Mouse (Mus musculus): Measurements from ENCODE around the gene Lrg1. TPM values are rescaled to one million over a fixed set of nuclear protein-coding genes. Genes with fewer than 3 reads are reported as not detected.
"Not testable (repeated sequence)": the region's sequence is repeated elsewhere in the genome, so short reads cannot be mapped to it uniquely, and the experiment has no call there.

Gene Lrg1
- total RNA-seq, 2 experiments from 2014 or later = 1.1 to 1.4 TPM

DNA sequence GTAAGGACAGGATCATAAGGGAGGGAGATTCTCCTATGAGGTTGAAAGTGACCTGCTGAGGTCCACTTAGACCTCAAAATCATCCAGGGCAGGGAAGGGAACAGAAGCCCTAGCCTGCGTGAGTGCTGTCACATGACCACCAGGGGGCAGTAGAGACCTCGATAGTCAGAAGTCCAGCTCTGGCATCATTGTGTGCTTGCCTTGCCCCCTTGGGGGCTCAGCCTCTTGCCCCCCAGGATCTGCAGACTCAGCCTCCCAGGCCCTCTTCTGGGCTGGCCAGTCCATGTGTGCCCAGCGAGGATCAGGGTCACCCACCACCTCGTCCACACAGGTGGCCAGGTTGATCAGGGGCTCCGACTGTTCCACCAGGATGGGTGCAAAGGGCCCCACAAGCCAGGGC, 9.9 kb downstream of the Lrg1 start:
- DNase-seq (ENCODE audit: extremely low spot score in 1 of 2, low spot score in 1 of 2) = peak in 1 of 2 experiments; percentile 69

DNA sequence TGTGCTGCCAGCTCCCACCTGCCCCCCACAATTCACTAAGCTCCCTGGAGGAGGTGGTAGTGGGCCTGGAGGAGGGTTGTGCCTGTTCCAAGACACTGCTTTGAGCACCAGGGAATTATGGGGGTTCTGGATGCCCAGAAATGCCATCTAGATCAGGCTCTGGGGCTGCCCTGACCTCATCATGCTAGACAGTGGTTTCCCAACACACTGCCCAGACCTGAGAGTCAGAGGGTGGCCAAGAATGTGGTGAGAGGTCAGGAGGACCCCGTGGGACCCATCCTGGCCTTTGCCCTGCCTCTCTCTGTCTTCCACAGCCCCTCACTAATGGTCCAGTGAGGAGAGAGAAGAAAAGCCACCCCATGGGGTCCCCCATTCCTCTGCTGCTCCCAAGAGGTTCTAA, 10.8 kb downstream of the Lrg1 start:
- no peak for DNase-seq (ENCODE audit: extremely low spot score in 1 of 2, low spot score in 1 of 2)

DNA sequence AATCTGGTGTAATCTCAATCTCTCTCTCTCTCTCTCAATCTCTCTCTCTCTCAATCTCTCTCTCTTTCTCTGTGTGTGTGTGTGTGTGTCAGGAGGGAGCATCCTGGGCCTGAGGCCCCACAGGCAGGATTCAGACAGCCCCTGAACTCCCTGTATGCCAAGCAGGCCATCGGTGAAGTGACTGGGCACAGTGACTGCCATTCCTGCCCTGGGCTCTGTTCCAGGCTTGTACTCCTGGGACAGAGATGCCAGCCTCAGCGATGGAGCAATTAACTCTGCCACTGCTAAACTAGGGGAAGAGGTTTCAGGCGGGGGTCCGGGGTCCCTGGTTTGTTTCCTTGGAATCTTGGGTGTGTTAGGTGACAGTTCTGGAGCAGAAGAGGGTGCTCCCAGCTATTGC, 11.2 kb downstream of the Lrg1 start:
- DNase-seq (ENCODE audit: extremely low spot score in 1 of 2, low spot score in 1 of 2) = no peak

DNA sequence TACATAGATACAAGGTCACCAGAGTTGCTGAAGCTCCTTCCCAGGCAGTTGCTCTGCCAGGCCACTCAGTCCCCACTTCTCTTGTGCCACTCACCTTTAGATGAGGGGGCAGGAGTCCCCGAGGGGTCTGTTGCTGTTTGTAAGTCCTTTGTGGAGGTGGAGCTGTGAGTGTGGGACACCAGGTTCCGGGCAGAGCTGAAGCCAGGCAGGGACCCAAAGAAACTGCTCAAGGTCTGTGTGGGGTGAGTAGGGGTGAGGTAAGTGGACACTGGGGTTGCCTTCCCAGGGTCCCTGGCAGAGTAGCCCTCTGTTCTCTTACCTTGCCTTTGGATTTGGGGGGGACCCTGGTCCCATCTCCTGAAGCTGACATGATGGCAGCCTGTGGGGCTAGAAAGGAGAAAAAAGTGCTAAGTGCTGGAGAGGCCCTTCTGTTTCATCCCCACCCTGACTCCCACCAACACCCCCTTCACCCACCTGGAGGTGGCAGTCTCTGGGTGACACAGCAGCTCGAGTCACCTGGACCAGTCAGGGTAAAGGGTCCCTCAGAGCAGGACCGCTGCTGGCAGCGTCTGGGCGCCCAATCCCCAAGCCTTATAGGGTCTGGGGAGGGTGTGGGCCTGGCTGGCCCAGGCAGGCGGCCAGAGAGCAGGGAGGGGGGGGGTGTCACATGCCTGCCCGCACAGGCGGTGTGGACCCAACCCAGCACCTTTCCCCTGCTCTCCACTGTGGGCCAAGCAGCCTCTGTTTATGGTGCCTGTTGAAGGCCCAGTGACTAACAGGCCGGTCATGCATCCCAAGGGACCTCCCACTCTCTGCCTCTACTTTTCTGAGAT, 12.4 kb downstream of the Lrg1 start, which contains the start of gene Plin4:
Gene Plin4, minus strand, starts transcription at position 585 of the 833 bp plus-strand sequence.
- DNase-seq (ENCODE audit: extremely low spot score in 1 of 2, low spot score in 1 of 2) = no peak

DNA sequence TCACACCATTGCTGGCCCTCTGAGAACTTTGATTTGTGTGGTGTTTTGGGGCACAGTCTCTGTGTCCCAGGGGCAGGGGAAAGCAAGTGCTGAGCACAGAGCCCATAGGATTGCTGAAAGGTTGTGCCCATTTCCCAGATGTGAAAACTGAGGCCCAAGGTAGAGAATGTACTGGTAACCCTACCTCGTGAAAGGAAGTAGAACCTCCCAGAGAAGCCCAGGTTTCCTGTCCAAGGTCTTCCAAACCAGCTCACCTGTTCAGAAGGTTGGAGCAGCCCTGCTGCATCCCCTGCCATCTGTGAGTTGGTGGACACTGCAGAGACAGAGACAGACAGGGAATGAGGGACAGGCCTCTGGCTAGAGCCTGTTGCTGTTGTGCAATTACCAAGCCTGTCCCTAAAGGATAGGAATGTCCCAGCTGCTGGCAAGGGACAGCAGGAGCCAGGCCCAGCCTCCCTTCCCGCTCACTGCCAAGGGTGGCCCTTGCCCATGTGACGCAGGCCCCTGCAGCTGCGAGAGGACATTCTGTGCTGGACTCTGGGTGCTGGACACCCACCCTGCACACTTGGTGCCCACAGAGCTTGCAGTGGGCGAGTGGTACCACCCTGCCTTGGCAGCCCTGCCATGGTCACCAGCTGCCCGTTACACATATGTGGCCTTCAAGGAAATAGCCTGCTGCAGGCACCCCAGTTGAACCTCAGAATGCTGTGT, 13.3 kb downstream of the Lrg1 start:
- DNase-seq (ENCODE audit: extremely low spot score in 1 of 2, low spot score in 1 of 2) = no peak

DNA sequence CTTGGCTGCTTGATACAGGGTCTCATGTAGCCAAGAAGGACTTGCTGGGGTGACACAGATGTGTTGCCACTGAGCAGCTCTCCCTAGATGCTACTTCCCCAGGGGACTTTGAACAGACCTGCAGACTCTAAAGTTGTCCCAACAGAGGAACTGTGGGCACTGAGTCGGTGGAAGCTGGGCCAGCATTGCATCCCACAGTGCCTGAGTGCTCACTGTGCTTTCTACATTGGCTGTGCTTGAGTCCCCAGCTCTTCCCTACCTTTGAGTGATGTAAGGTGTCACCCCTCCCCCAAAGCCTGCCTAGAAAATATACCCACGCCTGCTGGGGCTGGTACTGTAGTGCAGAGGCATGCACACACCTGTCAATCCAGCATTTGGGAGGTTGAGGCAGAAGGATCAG, 14.1 kb downstream of the Lrg1 start:
- no peak for DNase-seq (ENCODE audit: extremely low spot score in 1 of 2, low spot score in 1 of 2)

DNA sequence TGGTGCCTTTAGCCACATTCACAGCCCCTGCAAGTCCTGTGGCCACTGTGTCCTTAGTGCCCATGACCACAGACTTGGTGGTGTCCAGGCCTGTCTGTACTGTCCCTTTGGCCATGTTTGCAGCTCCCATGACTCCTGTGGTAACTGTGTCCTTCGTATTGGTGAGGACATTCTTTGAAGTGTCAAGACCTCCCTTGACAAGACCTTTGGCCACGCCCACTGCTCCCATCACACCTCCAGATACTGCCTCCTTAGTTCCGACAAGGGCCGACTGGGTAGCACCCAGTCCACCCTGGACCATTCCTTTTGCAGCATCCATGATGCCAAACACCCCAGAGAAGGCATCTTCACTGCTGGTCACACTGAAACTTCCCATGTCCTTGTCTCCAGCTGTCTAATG, 14.8 kb downstream of the Lrg1 start:
- no peak for DNase-seq (ENCODE audit: extremely low spot score in 1 of 2, low spot score in 1 of 2)

DNA sequence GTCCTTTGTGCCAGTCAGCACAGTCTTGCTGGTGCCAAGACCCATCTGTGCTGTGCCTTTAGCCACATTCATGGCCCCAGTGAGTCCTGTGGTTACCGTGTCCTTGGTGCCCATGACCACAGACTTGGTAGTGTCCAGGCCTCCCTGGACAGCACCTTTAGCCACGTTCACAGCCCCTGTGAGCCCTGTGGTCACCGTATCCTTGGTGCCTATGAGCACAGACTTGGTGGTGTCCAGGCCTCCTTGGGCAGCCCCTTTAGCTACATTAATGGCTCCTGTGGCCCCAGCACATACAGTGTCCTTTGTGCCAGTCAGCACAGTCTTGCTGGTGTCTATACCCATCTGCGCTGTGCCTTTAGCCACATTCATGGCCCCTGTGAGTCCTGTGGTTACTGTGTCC, 15.4 kb downstream of the Lrg1 start:
- not testable (repeated sequence) for DNase-seq (ENCODE audit: extremely low spot score in 1 of 2, low spot score in 1 of 2)

DNA sequence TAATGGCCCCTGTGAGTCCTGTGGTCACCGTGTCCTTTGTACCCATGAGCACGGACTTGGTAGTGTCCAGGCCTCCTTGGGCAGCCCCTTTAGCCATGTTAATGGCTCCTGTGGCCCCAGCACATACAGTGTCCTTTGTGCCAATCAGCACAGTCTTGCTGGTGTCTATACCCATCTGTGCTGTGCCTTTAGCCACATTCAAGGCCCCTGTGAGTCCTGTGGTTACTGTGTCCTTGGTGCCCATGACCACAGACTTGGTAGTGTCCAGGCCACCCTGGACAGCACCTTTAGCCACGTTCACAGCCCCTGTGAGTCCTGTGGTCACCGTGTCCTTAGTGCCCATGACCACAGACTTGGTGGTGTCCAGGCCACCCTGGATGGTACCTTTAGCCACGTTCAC, 17.0 kb downstream of the Lrg1 start:
- not testable (repeated sequence) for DNase-seq (ENCODE audit: extremely low spot score in 1 of 2, low spot score in 1 of 2)

DNA sequence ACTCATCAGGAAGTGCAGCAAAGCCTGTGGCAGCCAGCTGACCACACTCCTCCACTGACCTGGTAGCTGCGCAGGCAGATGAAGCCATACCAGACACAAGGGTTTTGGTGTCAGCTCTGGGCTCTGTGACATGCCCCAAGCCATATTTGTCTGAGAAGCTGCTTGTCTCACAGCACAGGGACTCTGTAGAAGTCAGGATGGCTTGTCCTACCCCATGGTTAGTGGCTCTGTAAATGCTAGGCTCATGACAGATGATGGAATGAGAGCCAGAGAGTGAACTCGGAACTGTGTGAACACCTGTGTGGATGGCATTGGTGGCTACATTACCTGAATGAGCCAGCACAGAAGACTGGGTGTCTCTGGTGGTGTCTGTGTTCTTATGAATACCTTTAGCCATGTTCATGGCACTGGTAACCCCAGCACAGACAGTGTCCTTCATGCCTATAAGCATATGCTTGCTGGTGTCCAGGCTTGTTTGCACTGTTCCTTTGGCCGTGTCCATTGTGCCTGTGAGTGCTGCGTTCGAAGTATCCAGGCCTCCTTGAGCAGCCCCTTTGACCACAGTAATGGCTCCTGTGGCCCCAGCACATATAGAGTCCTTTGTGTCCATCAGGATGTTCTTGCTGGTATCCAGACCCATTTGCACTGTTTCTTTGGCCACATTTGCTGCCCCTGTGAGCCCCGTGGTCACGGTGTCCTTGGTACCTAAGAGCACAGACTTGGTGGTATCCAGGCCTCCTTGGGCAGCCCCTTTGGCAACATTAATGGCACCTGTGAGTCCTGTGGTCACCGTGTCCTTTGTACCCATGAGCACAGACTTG, 18.1 kb downstream of the Lrg1 start:
- no peak for DNase-seq (ENCODE audit: extremely low spot score in 1 of 2, low spot score in 1 of 2)

DNA sequence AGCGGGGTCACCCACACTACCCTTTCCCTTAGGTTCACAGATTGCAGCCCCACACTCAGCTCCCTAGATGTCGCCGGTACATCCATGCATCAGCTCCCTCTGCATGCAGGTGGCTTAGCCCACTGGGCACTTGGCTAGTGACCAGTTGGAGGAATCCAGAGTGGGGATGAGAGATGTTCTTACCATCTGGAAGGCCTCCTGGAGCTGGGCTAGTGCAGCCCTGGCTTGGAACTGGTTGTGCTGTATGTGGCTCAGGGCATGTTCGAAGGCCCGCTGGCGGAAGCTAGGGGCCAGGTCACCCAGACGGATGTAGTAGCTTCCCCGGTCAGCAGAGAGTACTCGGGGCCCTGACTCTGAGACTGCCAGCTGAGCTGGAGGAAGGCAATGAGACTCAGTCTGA, 18.9 kb downstream of the Lrg1 start:
- no peak for DNase-seq (ENCODE audit: extremely low spot score in 1 of 2, low spot score in 1 of 2)

DNA sequence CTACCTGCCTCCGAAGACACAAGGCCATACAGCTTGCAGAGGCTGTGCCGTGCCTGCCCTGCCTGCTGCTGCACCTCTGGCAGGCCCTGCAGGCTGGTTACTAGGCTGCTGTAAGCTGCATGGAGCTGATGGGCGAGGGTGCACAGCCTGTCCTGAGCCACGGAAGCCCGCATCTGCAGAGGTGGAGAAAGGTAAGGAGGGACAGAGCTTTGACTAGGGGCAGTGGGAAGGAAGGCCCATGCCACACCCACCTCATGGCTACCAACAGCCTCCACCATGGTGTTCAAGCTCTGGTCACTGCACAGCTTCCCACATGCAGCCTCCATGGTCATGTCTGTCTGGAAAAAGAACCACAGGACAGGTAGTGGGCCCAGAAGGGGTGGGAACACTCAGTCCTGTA, 19.6 kb downstream of the Lrg1 start:
- DNase-seq (ENCODE audit: extremely low spot score in 1 of 2, low spot score in 1 of 2) = no peak

DNA sequence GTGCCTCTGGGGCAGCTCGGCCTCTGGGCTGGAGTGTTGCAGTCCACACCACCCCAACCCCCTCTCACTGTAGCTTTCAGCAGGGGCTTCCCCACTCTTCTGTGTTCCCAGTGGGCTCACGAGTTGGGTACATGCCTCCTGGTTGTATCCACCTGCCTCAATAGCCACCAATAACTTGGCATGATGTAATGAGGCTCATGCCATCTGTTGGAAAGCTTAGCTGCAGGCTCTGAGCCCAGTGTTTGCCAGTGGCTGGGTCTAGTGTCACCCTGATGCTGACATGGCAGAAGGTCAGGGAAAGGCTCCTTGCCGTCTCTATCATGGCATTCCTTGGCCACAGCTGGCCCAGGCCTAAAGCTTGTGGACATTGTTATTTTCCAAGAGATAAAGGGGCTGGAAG, 21.0 kb downstream of the Lrg1 start:
- no peak for DNase-seq (ENCODE audit: extremely low spot score in 1 of 2, low spot score in 1 of 2)

DNA sequence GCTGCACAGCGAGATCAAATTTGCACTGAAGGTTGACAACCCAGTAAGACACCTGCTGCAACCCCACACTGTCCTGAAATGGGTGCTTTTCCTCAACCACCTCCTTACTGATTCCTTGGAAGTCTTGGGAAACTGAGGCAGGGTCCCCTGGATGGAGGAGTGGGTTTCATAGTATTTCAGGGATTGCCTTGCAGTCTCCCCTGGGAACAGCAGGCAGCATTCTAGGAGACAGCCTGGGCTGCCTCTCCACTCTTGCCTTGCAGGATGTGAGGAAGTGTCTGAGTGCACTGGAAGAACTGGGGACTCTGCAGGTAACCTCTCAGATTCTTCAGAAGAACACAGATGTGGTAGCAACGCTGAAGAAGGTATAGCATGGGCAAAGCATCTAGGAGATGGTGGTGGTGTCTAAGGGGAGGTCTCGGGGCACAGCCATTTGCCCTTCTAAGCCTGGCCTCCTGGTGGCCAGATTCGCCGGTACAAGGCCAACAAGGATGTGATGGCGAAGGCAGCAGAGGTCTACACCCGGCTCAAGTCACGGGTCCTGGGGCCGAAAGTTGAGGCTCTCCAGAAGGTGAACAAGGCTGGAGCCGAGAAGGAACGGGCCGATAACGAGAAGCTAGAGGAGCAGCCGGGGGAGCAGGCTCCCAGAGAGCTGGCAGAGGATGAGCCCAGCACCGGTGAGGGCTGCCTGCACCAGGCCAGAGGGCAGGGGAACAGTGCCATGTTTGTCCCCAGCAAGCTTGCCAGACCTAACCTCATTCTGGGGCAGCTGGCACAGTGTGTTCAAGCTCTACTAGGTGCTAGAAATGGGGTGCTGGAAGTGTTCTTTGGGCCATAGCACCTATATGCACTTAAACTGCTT, 22.9 kb downstream of the Lrg1 start:
- no peak for DNase-seq (ENCODE audit: extremely low spot score in 1 of 2, low spot score in 1 of 2)

DNA sequence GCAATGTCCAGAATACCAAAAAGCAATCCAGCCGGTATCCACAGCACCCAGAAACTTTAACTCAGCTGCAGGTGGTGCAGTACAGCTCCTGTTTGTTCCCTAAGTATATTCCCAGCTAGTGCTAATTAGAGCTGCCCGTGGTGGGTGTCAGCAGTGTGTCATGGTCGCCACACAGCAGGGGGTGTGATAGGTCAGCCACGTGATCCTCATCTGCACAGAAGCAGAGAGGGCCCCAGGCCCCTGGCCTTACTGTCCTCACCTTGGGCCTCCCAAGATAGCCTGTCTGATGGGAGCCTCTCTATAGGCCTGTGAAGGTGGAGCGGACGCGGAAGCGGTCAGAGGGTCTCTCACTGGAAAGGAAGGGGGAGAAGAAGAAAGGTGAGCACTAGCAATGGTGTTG, 23.6 kb downstream of the Lrg1 start:
- no peak for DNase-seq (ENCODE audit: extremely low spot score in 1 of 2, low spot score in 1 of 2)

DNA sequence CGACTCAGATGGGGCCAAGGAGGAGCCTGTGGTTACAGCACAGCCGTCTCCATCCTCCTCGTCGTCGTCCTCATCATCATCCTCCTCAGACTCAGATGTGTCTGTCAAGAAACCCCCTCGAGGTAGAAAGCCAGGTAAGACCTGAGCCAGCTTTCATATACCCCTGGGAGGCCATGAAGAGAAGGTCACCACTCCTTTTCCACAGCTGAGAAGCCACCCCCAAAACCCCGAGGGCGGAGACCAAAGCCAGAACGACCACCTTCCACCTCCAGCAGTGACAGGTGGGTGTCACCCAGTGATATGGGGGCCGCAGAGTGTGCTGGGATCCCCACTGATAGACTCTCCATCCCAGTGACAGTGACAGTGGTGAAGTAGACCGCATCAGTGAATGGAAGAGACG, 24.9 kb downstream of the Lrg1 start:
- DNase-seq (ENCODE audit: extremely low spot score in 1 of 2, low spot score in 1 of 2) = no peak

DNA sequence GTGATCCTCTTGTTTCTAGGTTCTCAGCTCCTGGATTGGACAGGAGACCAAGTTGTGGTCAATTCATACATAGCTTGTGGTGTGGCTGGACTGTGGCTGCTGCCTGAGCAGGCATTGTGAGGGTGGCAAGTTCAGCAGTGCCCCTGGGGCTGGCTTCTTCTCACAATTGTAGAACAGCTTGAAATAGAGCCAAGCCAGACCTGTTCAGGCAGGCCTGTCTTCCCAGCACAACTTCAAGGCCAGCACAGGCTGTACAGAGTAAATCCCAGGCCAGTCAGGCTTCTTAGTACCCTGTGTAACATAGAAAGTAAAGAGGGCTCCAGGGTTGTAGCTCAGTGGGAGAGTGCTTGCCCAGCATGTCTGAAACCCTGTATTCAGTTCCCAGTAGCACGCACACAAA, 29.0 kb downstream of the Lrg1 start:
- no peak for DNase-seq (ENCODE audit: extremely low spot score in 1 of 2, low spot score in 1 of 2)

DNA sequence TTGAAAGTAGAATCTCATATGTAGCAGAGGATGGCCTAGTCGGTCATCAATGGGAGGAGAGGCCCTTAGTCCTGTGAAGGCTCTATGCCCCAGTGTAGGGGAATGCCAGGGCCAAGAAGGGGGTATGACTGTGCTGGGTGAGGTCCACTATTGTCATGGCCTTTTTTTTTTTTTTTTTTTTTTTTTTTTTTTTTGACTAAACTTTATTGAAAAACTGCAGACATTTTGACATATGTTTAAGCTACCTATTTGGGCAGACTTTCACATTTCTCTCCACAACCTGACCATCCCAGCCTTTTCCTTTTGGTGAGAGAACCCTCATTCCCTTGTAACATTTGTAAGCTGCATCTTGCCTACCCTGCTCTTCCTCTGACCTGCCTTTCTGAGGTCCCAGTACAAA, 29.5 kb downstream of the Lrg1 start:
- DNase-seq (ENCODE audit: extremely low spot score in 1 of 2, low spot score in 1 of 2) = no peak

DNA sequence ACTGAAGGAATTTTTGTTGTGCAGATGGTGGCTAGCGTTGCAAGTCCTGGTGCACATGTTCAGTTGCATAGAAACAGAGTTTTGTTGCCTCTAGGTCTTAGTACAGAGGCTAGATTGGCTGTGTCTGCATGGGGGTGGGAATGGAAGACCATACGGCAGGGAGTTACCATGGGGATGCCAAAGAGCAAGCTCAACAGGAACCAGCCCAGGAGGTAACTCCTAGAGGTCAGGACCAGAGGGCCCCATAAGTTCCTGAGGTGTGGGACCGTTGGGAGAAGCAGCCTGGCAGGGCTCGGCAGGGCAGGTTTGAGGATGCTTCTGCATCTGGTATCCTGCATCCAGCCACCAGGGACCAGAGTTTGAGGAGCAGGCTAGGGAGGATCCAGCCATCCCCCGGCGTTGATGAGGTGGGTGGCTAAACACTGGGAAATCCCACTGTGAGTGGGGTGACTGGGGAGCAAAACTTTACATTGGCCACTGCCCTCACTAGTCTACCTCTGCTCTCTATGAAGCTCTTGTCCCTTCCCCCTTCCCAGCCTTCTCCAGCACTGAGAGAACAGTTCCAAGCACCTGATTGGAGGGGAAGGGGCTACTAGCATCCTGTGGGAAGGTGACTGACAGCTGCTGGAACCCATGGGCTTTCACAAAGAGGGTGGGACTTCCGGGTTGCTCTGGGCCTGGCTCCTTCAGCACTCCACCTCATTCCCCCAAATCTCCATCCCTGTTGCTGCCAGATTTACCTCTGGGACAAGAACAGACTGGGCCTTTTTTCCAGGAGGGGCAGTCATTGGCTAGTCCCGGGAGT, 40.8 kb downstream of the Lrg1 start:
- peak in 1 of 2 experiments; percentile 38 for DNase-seq (ENCODE audit: extremely low spot score in 1 of 2, low spot score in 1 of 2)

All from layer of hippocampus, postnatal 25 days (tissue).